Mouse (Mus musculus) embryonic facial prominence, embryonic 15.5 days (tissue): ENCODE measurements around the gene Naxd. TPM values are rescaled to one million over a fixed set of nuclear protein-coding genes. Genes with fewer than 3 reads are reported as not detected.

Experiments used
- ATAC-seq: fragments of 200-750 bp; cut with Nextera tagmentation; 2 replicates; pipeline ENCODE4 v1.8.0; 2017; ENCODE audit warnings: low read depth, moderate TSS enrichment; ENCODE audit not compliant: insufficient number of reproducible peaks, low FRiP score, low TSS enrichment
- H3K27ac ChIP-seq: fragments of 300-500 bp; sonication (generic); replicated peaks from 2 replicates; pipeline ENCODE4 v1.5.1; 2015; ENCODE audit warnings: mild to moderate bottlenecking, inconsistent platforms
- H3K27me3 ChIP-seq: fragments of 300-500 bp; sonication (generic); 2 replicates; pipeline ENCODE4 v1.6.1; 2015; ENCODE audit warnings: inconsistent platforms
- H3K36me3 ChIP-seq: fragments of 300-500 bp; sonication (generic); 2 replicates; pipeline ENCODE4 v1.6.1; 2015; ENCODE audit warnings: mild to moderate bottlenecking, inconsistent platforms
- H3K4me1 ChIP-seq: fragments of 300-500 bp; sonication (generic); 2 replicates; pipeline ENCODE4 v1.6.1; 2015; ENCODE audit warnings: inconsistent platforms
- H3K4me2 ChIP-seq: fragments of 300-500 bp; sonication (generic); replicated peaks from 2 replicates; pipeline ENCODE4 v1.6.1; 2015; ENCODE audit warnings: mild to moderate bottlenecking, inconsistent platforms
- H3K4me3 ChIP-seq: fragments of 300-500 bp; sonication (generic); replicated peaks from 2 replicates; pipeline ENCODE4 v1.5.1; 2015; ENCODE audit warnings: mild to moderate bottlenecking, inconsistent platforms
- H3K9ac ChIP-seq: fragments of 300-500 bp; sonication (generic); 2 replicates; pipeline ENCODE4 v1.6.1; 2015; ENCODE audit warnings: inconsistent platforms
- H3K9me3 ChIP-seq: fragments of 300-500 bp; sonication (generic); replicated peaks from 2 replicates; pipeline ENCODE4 v1.6.1; 2016; ENCODE audit warnings: inconsistent platforms
- whole genome bisulfite sequencing: fragments of 180-500 bp; shearing (Covaris S2); methylation state at CpG from one replicate; pipeline ENCODE4 v1.1.7; 2015; 5-methylcytosine and 5-hydroxymethylcytosine counted together
- polyA plus RNA-seq: library from polyadenylated mRNA; unstranded; fragments of >200 nt; fragmentation: Nextera tagmentation; extraction: Ambion mirVana; gene quantifications from 2 replicates; pipeline ENCODE4 v1.2.1, GENCODE M21; 2015

The Naxd gene
- polyA plus RNA-seq, 1 experiment from 2014 or later: 132 TPM

DNA sequence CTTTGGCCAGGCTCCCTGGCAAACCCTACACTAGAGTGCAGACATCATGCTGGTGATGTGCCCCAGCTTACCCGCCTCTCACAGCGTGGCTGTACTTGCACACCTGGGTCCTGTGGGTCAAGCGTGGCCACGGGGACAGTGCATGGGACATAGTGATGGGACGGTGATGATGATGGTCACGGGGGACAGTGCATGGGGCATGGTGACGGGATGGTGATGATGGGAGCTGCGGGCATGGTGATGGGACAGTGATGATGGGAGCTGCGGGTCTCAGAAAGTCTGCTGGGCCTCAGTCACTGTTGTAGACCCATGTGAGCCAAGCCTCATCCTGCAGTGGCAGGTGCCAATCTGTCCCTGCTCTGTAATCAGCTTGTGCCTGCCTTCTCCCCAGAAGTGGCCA, 19.0 kb downstream of the Naxd start:
- Histone ChIP-seq H3K36me3 (peaks cover 87% of the 10 kb centered on the region), H3K4me2 (no peak overlapping the region), H3K9me3 (no peaks in the 10 kb centered on the region), H3K27me3 (no peaks in the 10 kb centered on the region), H3K4me3 (no peak overlapping the region), H3K9ac (no peak overlapping the region), H3K27ac (no peak overlapping the region), H3K4me1 (no peaks in the 10 kb centered on the region)
- WGBS: 94% methylated on average over 9 of the region's 9 CpGs
- no peak for ATAC-seq

DNA sequence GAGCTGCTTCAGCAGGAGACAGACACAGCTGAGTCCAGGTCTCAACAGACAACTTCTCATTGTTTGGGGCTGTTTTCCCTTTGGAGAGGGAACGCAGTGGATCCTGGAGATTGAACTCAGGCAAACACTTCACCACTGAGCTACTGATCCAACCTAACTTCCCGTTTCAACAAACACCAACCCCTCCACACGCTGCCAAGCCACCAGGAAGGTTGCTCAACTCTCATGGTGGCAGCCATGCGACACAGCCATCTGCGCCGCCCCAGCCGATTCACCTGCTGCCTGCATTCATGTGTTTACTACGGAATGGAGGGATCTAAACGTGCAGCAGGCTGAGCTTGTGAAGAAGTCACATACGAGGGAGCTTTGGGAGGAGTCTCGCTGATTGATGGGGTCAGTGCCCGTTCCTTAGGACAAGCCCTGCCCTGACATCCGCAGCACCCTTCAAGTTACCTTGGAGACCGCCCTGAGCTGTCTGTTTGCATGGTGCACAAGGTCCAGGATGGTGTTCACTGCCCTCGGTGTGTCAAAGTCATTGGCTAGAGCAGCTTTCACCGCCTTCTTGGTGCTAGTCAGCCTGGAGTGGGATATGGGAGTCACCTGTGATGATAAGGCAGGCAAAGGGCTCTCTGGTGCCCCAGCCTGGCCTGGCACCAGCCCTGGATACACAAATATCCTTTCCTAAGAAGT, 20.2 kb downstream of the Naxd start:
- no peaks in the 10 kb centered on the region for H3K9me3 ChIP-seq
- WGBS: 86% methylated on average over 16 of the region's 16 CpGs
- no peak for ATAC-seq
- no peak overlapping the region for H3K9ac ChIP-seq
- H3K27me3 ChIP-seq: no peaks in the 10 kb centered on the region
- no peak overlapping the region for H3K27ac ChIP-seq
- peaks cover 79% of the 10 kb centered on the region for H3K36me3 ChIP-seq
- no peaks in the 10 kb centered on the region for H3K4me1 ChIP-seq
- H3K4me3 ChIP-seq: no peak overlapping the region
- no peak overlapping the region for H3K4me2 ChIP-seq

DNA sequence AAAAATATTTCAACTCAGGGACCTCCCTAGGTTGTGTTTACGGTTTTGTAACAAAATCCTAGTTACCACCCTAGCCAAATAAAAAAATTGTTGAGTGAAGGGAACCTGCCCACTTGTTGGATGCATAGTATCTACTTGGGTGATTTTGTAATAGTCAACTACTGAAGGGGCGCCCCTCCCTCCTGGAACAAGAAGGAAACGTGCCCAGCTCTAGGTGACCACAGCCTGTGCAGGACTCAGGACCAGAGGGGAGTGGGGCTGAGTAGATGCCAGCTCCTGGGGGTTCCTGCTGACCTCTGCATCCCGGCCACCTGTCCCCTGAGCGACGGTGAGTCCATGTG, 20.7 kb downstream of the Naxd start:
- Histone ChIP-seq H3K36me3 (peaks cover 76% of the 10 kb centered on the region), H3K9ac (no peak overlapping the region), H3K4me1 (no peaks in the 10 kb centered on the region), H3K4me3 (no peak overlapping the region), H3K27me3 (no peaks in the 10 kb centered on the region), H3K4me2 (no peak overlapping the region), H3K27ac (no peak overlapping the region), H3K9me3 (no peaks in the 10 kb centered on the region)
- no peak for ATAC-seq
- 87% methylated on average over 6 of the region's 6 CpGs for WGBS

DNA sequence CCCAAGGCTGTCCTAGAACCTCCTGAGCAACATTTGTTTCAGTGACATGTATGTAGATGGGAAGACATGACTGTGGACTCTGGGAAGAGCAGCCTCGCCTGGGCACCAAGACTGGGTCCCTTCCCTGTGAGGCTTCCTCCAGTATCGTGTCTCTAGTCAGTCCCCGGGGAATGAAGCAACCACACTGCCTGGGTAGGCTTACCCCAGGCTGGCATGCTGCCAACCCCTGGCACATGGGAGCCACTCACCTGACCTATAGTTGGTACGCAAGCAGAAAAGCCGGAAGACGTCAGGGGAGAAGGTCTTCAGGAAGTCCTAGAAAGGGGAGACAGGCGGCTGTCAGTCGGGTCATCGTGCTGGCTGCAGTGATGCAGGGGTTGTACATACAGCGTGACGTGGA, 21.4 kb downstream of the Naxd start:
- Histone ChIP-seq H3K27me3 (no peaks in the 10 kb centered on the region), H3K4me2 (no peak overlapping the region), H3K27ac (no peak overlapping the region), H3K9ac (no peak overlapping the region), H3K9me3 (no peaks in the 10 kb centered on the region), H3K4me3 (no peak overlapping the region), H3K36me3 (peaks cover 72% of the 10 kb centered on the region), H3K4me1 (no peaks in the 10 kb centered on the region)
- 79% methylated on average over 11 of the region's 11 CpGs for WGBS
- ATAC-seq: 0 out of 2 replicates have a peak, but pooled peaks have one; percentile 16

DNA sequence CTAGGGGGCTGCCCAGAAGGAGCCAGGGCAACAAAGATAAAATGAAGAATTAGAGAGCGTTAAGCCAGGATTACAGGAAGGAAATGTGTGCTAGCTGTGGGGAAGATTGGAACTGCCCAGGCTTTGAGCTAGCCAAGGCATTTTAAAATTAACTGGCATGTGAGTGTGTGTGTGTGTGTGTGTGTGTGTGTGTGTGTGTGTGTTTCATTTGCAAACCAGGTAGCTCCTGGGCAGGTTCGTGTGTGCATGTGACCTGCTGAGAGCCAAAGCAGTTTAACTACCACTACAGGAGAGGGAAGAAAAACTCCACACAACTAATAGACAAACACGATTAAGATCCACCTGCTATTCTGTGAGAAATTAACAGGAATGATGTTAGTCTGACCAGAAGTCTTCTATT, 26.0 kb downstream of the Naxd start:
- ATAC-seq: no peak
- no peaks in the 10 kb centered on the region for H3K4me1 ChIP-seq
- 83% methylated on average over 3 of the region's 3 CpGs for WGBS
- no peak overlapping the region for H3K9ac ChIP-seq
- H3K4me3 ChIP-seq: no peak overlapping the region
- H3K36me3 ChIP-seq: peaks cover 51% of the 10 kb centered on the region
- no peak overlapping the region for H3K4me2 ChIP-seq
- no peaks in the 10 kb centered on the region for H3K27me3 ChIP-seq
- H3K27ac ChIP-seq: no peak overlapping the region
- H3K9me3 ChIP-seq: no peaks in the 10 kb centered on the region

DNA sequence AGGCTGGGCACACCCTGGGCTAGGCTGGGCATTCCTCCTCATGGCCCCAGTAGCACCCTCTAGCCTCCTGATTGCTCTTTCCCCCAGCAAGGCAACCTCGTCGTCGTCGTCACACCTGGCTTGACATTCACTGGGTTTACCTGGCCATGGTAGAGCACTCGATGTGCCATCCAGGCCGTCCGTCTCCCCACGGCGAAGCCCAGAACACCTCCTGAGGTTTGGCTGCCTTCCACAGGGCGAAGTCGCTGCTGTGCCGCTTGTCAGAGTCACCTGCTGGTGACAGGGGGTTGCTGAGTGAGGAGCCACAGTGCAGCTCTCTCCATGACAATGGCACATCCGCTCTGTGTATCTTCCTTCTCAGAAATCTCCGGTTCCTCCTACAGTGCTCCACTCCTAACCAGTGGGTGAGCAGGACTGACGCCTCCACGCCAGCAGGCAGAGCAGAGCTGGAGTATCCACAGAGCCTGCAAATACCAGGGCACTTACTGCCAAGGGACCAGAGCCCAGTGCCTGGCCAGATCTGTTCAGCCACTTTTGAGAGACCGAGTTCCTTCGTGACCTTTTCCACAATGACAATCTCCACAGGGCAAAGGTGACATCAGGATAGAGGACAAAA, 33.0 kb downstream of the Naxd start:
- no peak overlapping the region for H3K9ac ChIP-seq
- 84% methylated on average over 18 of the region's 18 CpGs for WGBS
- H3K4me3 ChIP-seq: no peak overlapping the region
- peaks cover 66% of the 10 kb centered on the region for H3K36me3 ChIP-seq
- H3K9me3 ChIP-seq: no peaks in the 10 kb centered on the region
- no peak for ATAC-seq
- H3K4me1 ChIP-seq: no peaks in the 10 kb centered on the region
- no peak overlapping the region for H3K4me2 ChIP-seq
- H3K27ac ChIP-seq: no peak overlapping the region
- no peaks in the 10 kb centered on the region for H3K27me3 ChIP-seq

DNA sequence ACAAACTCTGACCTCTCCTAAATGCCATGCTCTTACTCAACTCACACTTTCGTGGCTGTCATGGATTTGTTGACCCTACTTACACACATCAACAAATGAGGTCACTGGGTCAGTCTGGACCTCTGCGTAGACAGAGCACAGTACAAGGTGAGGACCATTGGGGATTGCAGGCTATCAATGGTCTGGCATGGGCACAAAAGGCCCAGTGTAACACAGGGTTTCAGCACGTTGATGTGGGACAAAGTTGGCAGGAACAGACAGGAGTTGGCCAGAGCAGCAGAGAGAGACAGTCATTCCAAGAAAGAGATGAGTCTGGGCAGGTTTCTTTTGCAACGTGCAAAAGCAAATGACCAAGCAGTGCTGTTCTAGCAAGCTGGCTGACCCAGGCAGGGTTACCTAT, 33.5 kb downstream of the Naxd start:
- Histone ChIP-seq H3K4me2 (no peak overlapping the region), H3K9ac (no peak overlapping the region), H3K36me3 (peaks cover 64% of the 10 kb centered on the region), H3K4me1 (no peaks in the 10 kb centered on the region), H3K27me3 (no peaks in the 10 kb centered on the region), H3K9me3 (no peaks in the 10 kb centered on the region), H3K4me3 (no peak overlapping the region), H3K27ac (no peak overlapping the region)
- ATAC-seq: no peak
- WGBS: 64% methylated on average over 4 of the region's 4 CpGs

DNA sequence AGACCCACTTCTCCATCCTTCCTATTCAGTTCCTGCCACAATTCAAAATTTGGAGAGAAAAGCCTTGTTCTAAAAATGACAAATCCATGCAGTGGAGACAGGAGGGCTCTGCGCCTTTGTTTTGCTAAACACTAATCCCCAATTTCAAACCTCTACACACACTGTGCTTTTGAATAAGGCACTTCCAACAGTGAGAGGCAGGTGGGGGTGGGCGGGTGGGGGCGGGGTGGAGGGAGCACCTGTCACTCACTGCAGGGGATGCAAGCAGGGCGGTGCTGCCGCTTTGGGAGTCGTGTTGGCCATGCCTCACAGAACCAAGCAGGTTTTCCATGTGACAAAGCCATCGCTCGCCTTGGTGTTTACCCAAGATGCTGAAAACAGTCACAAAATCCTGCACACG, 37.2 kb downstream of the Naxd start:
- no peak for ATAC-seq
- no peak overlapping the region for H3K4me2 ChIP-seq
- H3K36me3 ChIP-seq: peaks cover 65% of the 10 kb centered on the region
- 34% methylated on average over 9 of the region's 9 CpGs for WGBS
- no peaks in the 10 kb centered on the region for H3K9me3 ChIP-seq
- no peak overlapping the region for H3K4me3 ChIP-seq
- no peaks in the 10 kb centered on the region for H3K4me1 ChIP-seq
- H3K9ac ChIP-seq: no peak overlapping the region
- no peak overlapping the region for H3K27ac ChIP-seq
- H3K27me3 ChIP-seq: no peaks in the 10 kb centered on the region

DNA sequence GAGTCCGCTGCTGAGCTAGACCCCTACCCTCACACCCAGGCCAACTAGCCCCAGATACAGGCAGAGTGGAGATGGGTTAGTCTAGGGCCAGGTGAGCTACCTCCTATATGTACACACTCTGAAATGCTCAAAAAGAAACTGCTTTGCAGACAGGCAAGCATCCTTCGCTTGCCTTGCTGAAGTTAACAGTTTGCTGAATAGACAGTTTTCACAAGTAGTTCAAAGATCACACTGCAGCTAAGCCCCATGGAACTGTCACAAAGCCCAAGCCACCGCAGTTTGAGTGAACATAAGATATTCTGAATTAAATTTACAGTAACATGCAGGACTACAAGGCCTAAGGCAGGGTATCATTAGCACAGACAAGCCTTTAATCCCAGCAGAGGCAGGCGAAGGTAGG, 41.7 kb downstream of the Naxd start:
- Histone ChIP-seq H3K9me3 (no peaks in the 10 kb centered on the region), H3K4me3 (no peak overlapping the region), H3K36me3 (peaks cover 73% of the 10 kb centered on the region), H3K27ac (no peak overlapping the region), H3K4me1 (no peaks in the 10 kb centered on the region), H3K9ac (no peak overlapping the region), H3K4me2 (no peak overlapping the region), H3K27me3 (no peaks in the 10 kb centered on the region)
- 81% methylated on average over 4 of the region's 4 CpGs for WGBS
- no peak for ATAC-seq

DNA sequence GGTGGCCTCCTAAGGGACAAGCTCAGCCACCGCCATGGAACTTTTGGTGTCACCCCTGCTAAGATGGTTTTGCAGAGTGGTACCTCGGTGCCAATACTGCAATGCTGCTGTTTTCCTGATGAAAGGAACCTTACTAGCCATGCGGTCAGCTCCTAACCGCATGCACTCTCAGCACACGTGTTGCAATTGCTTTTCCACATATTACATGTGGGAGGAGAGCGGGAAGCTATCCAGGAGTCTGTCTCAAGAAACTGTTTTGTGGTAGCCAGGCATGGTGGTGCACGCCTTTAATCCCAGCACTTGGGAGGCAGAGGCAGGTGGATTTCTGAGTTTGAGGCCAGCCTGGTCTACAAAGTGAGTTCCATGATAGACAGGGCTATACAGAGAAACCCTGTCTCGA, 42.9 kb downstream of the Naxd start:
- no peaks in the 10 kb centered on the region for H3K4me1 ChIP-seq
- no peak overlapping the region for H3K9ac ChIP-seq
- H3K4me3 ChIP-seq: no peak overlapping the region
- H3K36me3 ChIP-seq: peaks cover 66% of the 10 kb centered on the region
- ATAC-seq: no peak
- H3K27me3 ChIP-seq: no peaks in the 10 kb centered on the region
- H3K27ac ChIP-seq: no peak overlapping the region
- no peaks in the 10 kb centered on the region for H3K9me3 ChIP-seq
- 88% methylated on average over 8 of the region's 8 CpGs for WGBS
- no peak overlapping the region for H3K4me2 ChIP-seq

DNA sequence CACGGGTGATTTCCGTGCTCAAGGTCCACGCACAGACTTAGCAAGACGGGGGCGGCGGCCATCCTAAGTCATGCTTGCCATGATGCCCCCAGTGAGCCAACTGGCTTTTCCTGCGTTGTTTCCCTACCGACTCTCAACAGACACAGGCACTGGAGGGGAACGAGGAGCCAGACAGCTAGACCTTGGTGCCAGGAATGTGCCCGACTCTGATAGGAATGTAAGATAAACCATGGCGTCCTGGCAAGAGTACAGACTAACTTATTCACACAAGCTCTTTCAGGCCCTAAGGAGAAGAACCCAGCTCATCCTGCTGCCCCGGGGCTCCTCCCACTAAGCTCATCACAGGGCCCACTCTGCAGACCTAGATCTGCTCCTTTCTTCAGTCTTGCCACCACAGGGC, 44.7 kb downstream of the Naxd start:
- no peak for ATAC-seq
- no peak overlapping the region for H3K4me3 ChIP-seq
- H3K9me3 ChIP-seq: no peaks in the 10 kb centered on the region
- no peaks in the 10 kb centered on the region for H3K27me3 ChIP-seq
- no peaks in the 10 kb centered on the region for H3K4me1 ChIP-seq
- H3K9ac ChIP-seq: no peak overlapping the region
- H3K27ac ChIP-seq: no peak overlapping the region
- peaks cover 67% of the 10 kb centered on the region for H3K36me3 ChIP-seq
- no peak overlapping the region for H3K4me2 ChIP-seq
- 84% methylated on average over 12 of the region's 12 CpGs for WGBS

DNA sequence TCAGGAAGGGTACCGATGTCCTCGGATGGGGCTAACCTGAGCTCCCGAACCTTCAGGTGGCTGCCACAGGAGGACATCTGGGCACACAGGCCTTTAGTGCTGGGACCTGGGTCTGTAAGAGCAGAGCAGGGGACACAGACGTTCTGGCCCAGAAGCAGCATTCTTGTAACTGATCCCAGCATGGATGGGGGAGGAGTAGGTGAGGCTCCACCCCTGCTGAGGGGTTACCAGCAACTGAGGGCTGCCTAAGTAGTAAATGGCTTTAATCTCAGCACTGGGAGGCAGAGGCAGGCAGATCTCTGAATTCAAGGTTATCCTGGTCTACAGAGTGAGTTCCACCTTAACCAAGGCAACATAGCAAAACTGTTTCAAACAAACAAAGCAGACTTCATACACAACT, 45.6 kb downstream of the Naxd start:
- no peak overlapping the region for H3K4me2 ChIP-seq
- H3K36me3 ChIP-seq: peaks cover 67% of the 10 kb centered on the region
- no peaks in the 10 kb centered on the region for H3K4me1 ChIP-seq
- WGBS: 83% methylated on average over 4 of the region's 4 CpGs
- H3K4me3 ChIP-seq: no peak overlapping the region
- no peak for ATAC-seq
- H3K27ac ChIP-seq: no peak overlapping the region
- no peaks in the 10 kb centered on the region for H3K27me3 ChIP-seq
- no peak overlapping the region for H3K9ac ChIP-seq
- no peaks in the 10 kb centered on the region for H3K9me3 ChIP-seq
